Mouse (Mus musculus): ENCODE measurements around the gene Arpin. TPM values are rescaled to one million over a fixed set of nuclear protein-coding genes. Genes with fewer than 3 reads are reported as not detected.
A peak's percentile ranks its signal among the peaks of the same experiment; 100 is the strongest.

Gene Arpin
- polyA plus RNA-seq (2021) = 37.3 TPM

GRCm38 (mm10) chr7:79934862-79935510, at the start of gene Arpin:
TSS of gene Arpin (minus strand) at chr7:79935359.
- ChIA-PET CTCF (no interaction called here), POLR2A (no interaction called here)
- in situ Hi-C loops (cut with MboI; ENCODE audit: low pct_unique_long_range_greater_than_20kb) = no loop called here
- TF ChIP-seq CTCF (IDR thresholded peaks at IDR 0.05) = no peak
- H3K27me3 ChIP-seq = no peaks in the 10 kb centered on the region
- peak; percentile 25 for DNase-seq (ENCODE audit: low read depth, low spot score)
- ATAC-seq = peak; percentile 68

GRCm38 (mm10) chr7:79975316-79975715, 40.2 kb upstream of the Arpin start:
- H3K27me3 ChIP-seq = peaks cover 7% of the 10 kb centered on the region
- TF ChIP-seq CTCF (IDR thresholded peaks at IDR 0.05) = no peak
- CTCF ChIA-PET = no interaction called here
- no peak for ATAC-seq
- DNase-seq (ENCODE audit: low read depth, low spot score) = no peak
- POLR2A ChIA-PET = no interaction called here
- in situ Hi-C loops (cut with MboI; ENCODE audit: low pct_unique_long_range_greater_than_20kb) = no loop called here

GRCm38 (mm10) chr7:79972195-79972594, 37.0 kb upstream of the Arpin start:
- in situ Hi-C loops (cut with MboI; ENCODE audit: low pct_unique_long_range_greater_than_20kb) = no loop called here
- no peak for TF ChIP-seq CTCF (IDR thresholded peaks at IDR 0.05)
- DNase-seq (ENCODE audit: low read depth, low spot score) = no peak
- peaks cover 4% of the 10 kb centered on the region for H3K27me3 ChIP-seq
- CTCF ChIA-PET = no interaction called here
- POLR2A ChIA-PET = interaction anchor here (0.6 kb wide), 1 partner anchor 16 kb away, joined by 5 read pairs; no protein-coding TSS in a partner anchor
- no peak for ATAC-seq

- CTCF ChIA-PET = no interaction called here
- ATAC-seq = no peak
- TF ChIP-seq CTCF (IDR thresholded peaks at IDR 0.05) = no peak
- DNase-seq (ENCODE audit: low read depth, low spot score) = no peak
- peaks cover 13% of the 10 kb centered on the region for H3K27me3 ChIP-seq
- POLR2A ChIA-PET = no interaction called here
- in situ Hi-C loops (cut with MboI; ENCODE audit: low pct_unique_long_range_greater_than_20kb) = no loop called here
Measured at GRCm38 (mm10) chr7:79970336-79970735, 35.2 kb upstream of the Arpin start.

- ATAC-seq = no peak
- no peak for DNase-seq (ENCODE audit: low read depth, low spot score)
Measured at GRCm38 (mm10) chr7:79968326-79968725, 33.2 kb upstream of the Arpin start.

GRCm38 (mm10) chr7:79961600-79961999, 26.4 kb upstream of the Arpin start:
- in situ Hi-C loops (cut with MboI; ENCODE audit: low pct_unique_long_range_greater_than_20kb) = no loop called here
- ChIA-PET POLR2A (no interaction called here), CTCF (no interaction called here)
- ATAC-seq (no peak), DNase-seq (ENCODE audit: low read depth, low spot score) (no peak)
- peaks cover 18% of the 10 kb centered on the region for H3K27me3 ChIP-seq
- TF ChIP-seq CTCF (IDR thresholded peaks at IDR 0.05) = no peak

More at GRCm38 (mm10) chr7:79968326-79968725, 33.2 kb upstream of the Arpin start:
- in situ Hi-C loops (cut with MboI; ENCODE audit: low pct_unique_long_range_greater_than_20kb) = no loop called here
- POLR2A ChIA-PET = no interaction called here
- H3K27me3 ChIP-seq = peaks cover 18% of the 10 kb centered on the region
- TF ChIP-seq CTCF (IDR thresholded peaks at IDR 0.05) = no peak
- CTCF ChIA-PET = interaction anchor here (1.4 kb wide), 1 partner anchor 12 kb away, joined by 3 read pairs; no protein-coding TSS in a partner anchor

GRCm38 (mm10) chr7:79956131-79956530, 21.0 kb upstream of the Arpin start:
- ChIA-PET POLR2A (no interaction called here), CTCF (interaction anchor here (1.0 kb wide), 1 partner anchor 10 kb away, joined by 3 read pairs; no protein-coding TSS in a partner anchor)
- no peak for ATAC-seq
- TF ChIP-seq CTCF (IDR thresholded peaks at IDR 0.05) = no peak
- in situ Hi-C loops (cut with MboI; ENCODE audit: low pct_unique_long_range_greater_than_20kb) = no loop called here
- H3K27me3 ChIP-seq = no peaks in the 10 kb centered on the region
- no peak for DNase-seq (ENCODE audit: low read depth, low spot score)

GRCm38 (mm10) chr7:79954890-79955289, 19.7 kb upstream of the Arpin start:
- ATAC-seq = no peak
- H3K27me3 ChIP-seq = no peaks in the 10 kb centered on the region
- ChIA-PET POLR2A (no interaction called here), CTCF (no interaction called here)
- TF ChIP-seq CTCF (IDR thresholded peaks at IDR 0.05) = no peak
- in situ Hi-C loops (cut with MboI; ENCODE audit: low pct_unique_long_range_greater_than_20kb) = no loop called here
- DNase-seq (ENCODE audit: low read depth, low spot score) = no peak

- ChIA-PET POLR2A (no interaction called here), CTCF (interaction anchor here (2.5 kb wide), 1 partner anchor 11 kb away, joined by 8 read pairs; no protein-coding TSS in a partner anchor)
- ATAC-seq (no peak), DNase-seq (ENCODE audit: low read depth, low spot score) (no peak)
- in situ Hi-C loops (cut with MboI; ENCODE audit: low pct_unique_long_range_greater_than_20kb) = no loop called here
- no peaks in the 10 kb centered on the region for H3K27me3 ChIP-seq
- no peak for TF ChIP-seq CTCF (IDR thresholded peaks at IDR 0.05)
Measured at GRCm38 (mm10) chr7:79951038-79951437, 15.9 kb upstream of the Arpin start.

- in situ Hi-C loops (cut with MboI; ENCODE audit: low pct_unique_long_range_greater_than_20kb) = no loop called here
- TF ChIP-seq CTCF (IDR thresholded peaks at IDR 0.05) = no peak
- DNase-seq (ENCODE audit: low read depth, low spot score) (no peak), ATAC-seq (no peak)
- POLR2A ChIA-PET = interaction anchor here (0.7 kb wide), 1 partner anchor 148 kb away, joined by 3 read pairs; no protein-coding TSS in a partner anchor
- H3K27me3 ChIP-seq = no peaks in the 10 kb centered on the region
- CTCF ChIA-PET = interaction anchor here (2.5 kb wide), 1 partner anchor 11 kb away, joined by 8 read pairs; no protein-coding TSS in a partner anchor
Measured at GRCm38 (mm10) chr7:79950236-79950635, 15.1 kb upstream of the Arpin start.

GRCm38 (mm10) chr7:79935511-79936205, 499 bp upstream of the Arpin start:
- no peak for ATAC-seq
- H3K27me3 ChIP-seq = no peaks in the 10 kb centered on the region
- TF ChIP-seq CTCF (IDR thresholded peaks at IDR 0.05) = no peak
- in situ Hi-C loops (cut with MboI; ENCODE audit: low pct_unique_long_range_greater_than_20kb) = no loop called here
- ChIA-PET POLR2A (no interaction called here), CTCF (no interaction called here)
- no peak for DNase-seq (ENCODE audit: low read depth, low spot score)

Measured in Patski (cell line).